Mouse (Mus musculus): ENCODE results near the gene Ccdc12. TPM values are rescaled to one million over a fixed set of nuclear protein-coding genes. Genes with fewer than 3 reads are reported as not detected.

Gene Ccdc12
- polyA plus RNA-seq, 1 experiment, result 143 TPM

DNA sequence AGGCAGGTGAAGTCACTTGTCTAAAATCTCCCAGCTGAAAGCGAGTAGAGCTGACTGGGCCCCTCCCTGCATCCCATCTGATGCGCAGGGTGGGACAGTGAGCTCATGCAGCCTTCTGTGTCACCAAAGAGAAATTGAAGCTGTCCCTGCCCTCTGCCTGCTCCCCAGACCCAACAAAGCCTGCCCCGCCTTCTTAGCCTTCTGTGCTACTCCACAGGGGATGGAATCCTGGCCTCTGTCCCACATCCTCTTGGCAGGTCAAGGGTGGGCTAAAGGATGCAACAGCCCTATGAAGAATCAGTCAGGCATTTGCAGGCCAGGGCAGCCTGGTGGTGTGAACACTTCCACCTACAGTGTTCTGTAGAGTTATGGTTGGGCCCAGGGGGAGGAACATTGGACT, 41.2 kb downstream of the Ccdc12 start:
- TF ChIP-seq POLR2A (IDR thresholded peaks at IDR 0.05; ENCODE audit: borderline replicate concordance, low read depth, low read length) (no peak), CTCF (IDR thresholded peaks at IDR 0.05; ENCODE audit: low read depth, low read length) (no peak)
- Histone ChIP-seq H3K27ac (ENCODE audit: insufficient read depth, low read depth, low read length) (no peak overlapping the region), H3K4me3 (ENCODE audit: insufficient read depth, low read length) (no peak overlapping the region), H3K4me1 (ENCODE audit: control insufficient read depth, insufficient read depth, low read length) (no peaks in the 10 kb centered on the region)

DNA sequence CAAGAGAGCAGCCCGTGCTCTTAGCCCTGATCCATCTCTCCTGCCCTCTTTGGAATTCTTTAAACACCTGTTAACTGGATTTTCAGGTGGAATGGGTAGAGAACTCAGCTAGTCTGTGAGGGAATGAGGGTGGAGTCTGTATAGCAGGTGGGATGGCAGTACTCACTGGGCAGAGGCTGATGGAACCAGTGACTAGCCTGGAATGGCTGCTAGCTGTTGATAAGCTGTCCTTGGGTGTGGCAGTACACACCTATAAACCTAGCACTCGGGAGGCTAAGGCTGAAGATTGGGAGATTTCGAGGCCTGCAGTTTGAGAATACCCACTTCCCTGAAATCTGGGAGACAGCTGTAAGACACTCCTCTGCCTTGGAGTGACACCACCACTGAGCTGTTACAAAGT, 43.3 kb downstream of the Ccdc12 start:
- H3K4me3 ChIP-seq (ENCODE audit: insufficient read depth, low read length), result no peak overlapping the region
- no peak overlapping the region for H3K27ac ChIP-seq (ENCODE audit: insufficient read depth, low read depth, low read length)
- TF ChIP-seq POLR2A (IDR thresholded peaks at IDR 0.05; ENCODE audit: borderline replicate concordance, low read depth, low read length), result no peak
- TF ChIP-seq CTCF (IDR thresholded peaks at IDR 0.05; ENCODE audit: low read depth, low read length), result no peak
- no peaks in the 10 kb centered on the region for H3K4me1 ChIP-seq (ENCODE audit: control insufficient read depth, insufficient read depth, low read length)

DNA sequence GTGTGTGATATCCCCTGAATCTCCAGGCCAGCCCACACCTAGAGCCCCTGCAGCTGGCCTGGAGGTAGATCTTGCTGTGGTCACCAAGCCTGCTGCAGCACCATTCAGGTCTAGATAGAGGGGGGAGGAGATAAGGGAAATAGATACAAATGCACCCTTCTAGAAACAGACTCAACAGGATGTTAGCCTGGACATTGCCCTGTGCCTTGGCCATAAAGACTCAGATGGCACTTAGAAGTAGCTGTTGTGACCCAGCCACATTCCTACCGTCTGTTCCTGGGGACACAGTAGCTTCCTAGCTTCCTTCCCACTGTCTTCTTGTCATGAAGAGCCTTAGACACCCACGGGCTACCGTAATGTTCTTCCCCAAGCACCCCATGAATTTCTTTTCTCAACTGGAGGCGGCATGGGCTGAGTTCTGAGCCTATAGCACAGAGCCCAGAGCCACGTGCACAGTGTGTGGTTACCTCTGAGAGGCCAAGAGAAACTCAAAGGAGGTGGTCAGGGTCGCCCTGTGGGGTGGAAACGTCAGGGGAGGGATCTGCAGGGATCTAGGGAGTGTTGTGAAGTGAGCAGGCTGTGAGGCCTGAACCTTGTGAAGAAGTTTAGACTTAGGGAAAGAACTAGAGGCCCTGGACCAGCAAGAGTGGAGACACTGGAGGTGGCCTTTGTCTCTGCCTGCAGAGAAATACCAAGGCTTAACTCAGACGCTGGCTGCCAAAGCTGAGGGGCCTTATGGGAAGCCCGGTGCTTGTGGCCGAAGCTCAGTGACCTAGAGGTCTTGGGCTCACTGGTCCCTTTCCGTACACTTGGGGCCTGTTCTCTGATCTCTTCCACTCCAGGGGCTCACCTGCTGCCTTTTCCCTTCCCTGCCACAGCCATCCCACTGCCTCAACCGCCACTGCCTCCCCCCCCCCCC, 45.1 kb downstream of the Ccdc12 start:
- no peak for TF ChIP-seq CTCF (IDR thresholded peaks at IDR 0.05; ENCODE audit: low read depth, low read length)
- no peak for TF ChIP-seq POLR2A (IDR thresholded peaks at IDR 0.05; ENCODE audit: borderline replicate concordance, low read depth, low read length)
- Histone ChIP-seq H3K4me3 (ENCODE audit: insufficient read depth, low read length) (no peak overlapping the region), H3K27ac (ENCODE audit: insufficient read depth, low read depth, low read length) (no peak overlapping the region), H3K4me1 (ENCODE audit: control insufficient read depth, insufficient read depth, low read length) (peaks cover 2% of the 10 kb centered on the region)

DNA sequence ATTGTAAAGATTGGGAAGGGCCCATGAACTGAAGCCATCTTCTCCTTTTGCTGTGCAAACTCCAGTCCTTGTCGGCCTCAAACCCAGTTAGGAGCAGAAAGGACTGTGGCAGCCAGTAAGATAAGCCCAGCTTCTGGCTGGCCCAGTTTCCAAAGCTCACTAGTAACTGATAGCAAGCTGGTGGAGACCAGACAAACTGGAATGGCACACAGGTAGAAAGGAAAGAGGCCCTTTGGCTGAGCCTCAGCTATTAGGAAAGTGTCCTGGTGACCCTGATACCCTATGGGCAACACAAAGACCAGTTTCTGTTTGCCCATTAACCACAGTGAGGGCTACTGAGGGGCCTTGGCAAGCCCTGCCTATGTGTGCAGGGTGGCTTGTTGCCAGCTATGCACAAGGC, 46.5 kb downstream of the Ccdc12 start:
- TF ChIP-seq POLR2A (IDR thresholded peaks at IDR 0.05; ENCODE audit: borderline replicate concordance, low read depth, low read length), result no peak
- TF ChIP-seq CTCF (IDR thresholded peaks at IDR 0.05; ENCODE audit: low read depth, low read length), result no peak
- Histone ChIP-seq H3K4me3 (ENCODE audit: insufficient read depth, low read length) (no peak overlapping the region), H3K4me1 (ENCODE audit: control insufficient read depth, insufficient read depth, low read length) (peaks cover 13% of the 10 kb centered on the region), H3K27ac (ENCODE audit: insufficient read depth, low read depth, low read length) (no peak overlapping the region)

- Histone ChIP-seq H3K27ac (ENCODE audit: insufficient read depth, low read depth, low read length) (no peak overlapping the region), H3K4me1 (ENCODE audit: control insufficient read depth, insufficient read depth, low read length) (peaks cover 13% of the 10 kb centered on the region), H3K4me3 (ENCODE audit: insufficient read depth, low read length) (no peak overlapping the region)
- TF ChIP-seq CTCF (IDR thresholded peaks at IDR 0.05; ENCODE audit: low read depth, low read length) (no peak), POLR2A (IDR thresholded peaks at IDR 0.05; ENCODE audit: borderline replicate concordance, low read depth, low read length) (no peak)
These were observed 47.6 kb downstream of the Ccdc12 start for GRCm38 (mm10) chr9:110703951-110704350.

DNA sequence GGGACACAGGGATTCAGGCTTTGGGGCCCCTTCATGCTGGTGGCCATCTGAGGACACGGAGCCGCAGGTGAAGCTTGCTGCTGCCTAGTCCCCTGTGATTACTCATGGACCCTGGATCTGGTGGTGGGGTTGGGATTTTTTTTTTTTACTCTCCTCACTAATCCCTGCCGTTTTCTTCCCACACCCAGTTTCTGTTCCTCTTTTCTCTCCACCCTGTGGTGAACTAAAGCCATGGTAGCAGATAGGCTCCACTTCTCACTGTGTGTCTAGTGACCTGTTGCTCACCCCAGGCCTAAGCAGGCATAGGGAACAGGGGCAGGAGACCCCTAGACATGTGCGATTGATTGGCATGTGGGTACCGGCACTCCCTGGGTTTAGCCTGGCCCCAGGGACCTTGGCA, 50.5 kb downstream of the Ccdc12 start:
- Histone ChIP-seq H3K4me3 (ENCODE audit: insufficient read depth, low read length) (no peak overlapping the region), H3K27ac (ENCODE audit: insufficient read depth, low read depth, low read length) (no peak overlapping the region), H3K4me1 (ENCODE audit: control insufficient read depth, insufficient read depth, low read length) (peaks cover 23% of the 10 kb centered on the region)
- TF ChIP-seq POLR2A (IDR thresholded peaks at IDR 0.05; ENCODE audit: borderline replicate concordance, low read depth, low read length) (no peak), CTCF (IDR thresholded peaks at IDR 0.05; ENCODE audit: low read depth, low read length) (no peak)

- peak overlapping the region; percentile 63 for H3K4me3 ChIP-seq (ENCODE audit: insufficient read depth, low read length)
- H3K4me1 ChIP-seq (ENCODE audit: control insufficient read depth, insufficient read depth, low read length), result peaks cover 23% of the 10 kb centered on the region
- H3K27ac ChIP-seq (ENCODE audit: insufficient read depth, low read depth, low read length), result peak overlapping the region; percentile 14; the same call in 1 of the 2 replicates
- TF ChIP-seq CTCF (IDR thresholded peaks at IDR 0.05; ENCODE audit: low read depth, low read length) (peak; percentile 60; the same call in 1 of the 2 replicates), POLR2A (IDR thresholded peaks at IDR 0.05; ENCODE audit: borderline replicate concordance, low read depth, low read length) (no peak)
These were observed 53.4 kb downstream of the Ccdc12 start for GRCm38 (mm10) chr9:110709640-110710258.

- TF ChIP-seq POLR2A (IDR thresholded peaks at IDR 0.05; ENCODE audit: borderline replicate concordance, low read depth, low read length) (no peak), CTCF (IDR thresholded peaks at IDR 0.05; ENCODE audit: low read depth, low read length) (no peak)
- Histone ChIP-seq H3K4me1 (ENCODE audit: control insufficient read depth, insufficient read depth, low read length) (peaks cover 20% of the 10 kb centered on the region), H3K27ac (ENCODE audit: insufficient read depth, low read depth, low read length) (no peak overlapping the region), H3K4me3 (ENCODE audit: insufficient read depth, low read length) (no peak overlapping the region)
These were observed 55.2 kb downstream of the Ccdc12 start for GRCm38 (mm10) chr9:110711532-110711931.

GRCm38 (mm10) chr9:110711996-110712395, 55.7 kb downstream of the Ccdc12 start:
- TF ChIP-seq CTCF (IDR thresholded peaks at IDR 0.05; ENCODE audit: low read depth, low read length), result no peak
- no peak for TF ChIP-seq POLR2A (IDR thresholded peaks at IDR 0.05; ENCODE audit: borderline replicate concordance, low read depth, low read length)
- Histone ChIP-seq H3K4me1 (ENCODE audit: control insufficient read depth, insufficient read depth, low read length) (peaks cover 17% of the 10 kb centered on the region), H3K27ac (ENCODE audit: insufficient read depth, low read depth, low read length) (no peak overlapping the region), H3K4me3 (ENCODE audit: insufficient read depth, low read length) (no peak overlapping the region)

- Histone ChIP-seq H3K27ac (ENCODE audit: insufficient read depth, low read depth, low read length) (no peak overlapping the region), H3K4me3 (ENCODE audit: insufficient read depth, low read length) (no peak overlapping the region), H3K4me1 (ENCODE audit: control insufficient read depth, insufficient read depth, low read length) (peaks cover 11% of the 10 kb centered on the region)
- no peak for TF ChIP-seq CTCF (IDR thresholded peaks at IDR 0.05; ENCODE audit: low read depth, low read length)
- no peak for TF ChIP-seq POLR2A (IDR thresholded peaks at IDR 0.05; ENCODE audit: borderline replicate concordance, low read depth, low read length)
These were observed 56.2 kb downstream of the Ccdc12 start for GRCm38 (mm10) chr9:110712545-110712944.

Measured in bone marrow macrophage, adult 2 months (primary cell).